Mouse (Mus musculus) stomach, embryonic 14.5 days (tissue): ENCODE data around the gene Plcd3. TPM values are rescaled to one million over a fixed set of nuclear protein-coding genes. Genes with fewer than 3 reads are reported as not detected.

Experiments used
- ATAC-seq: fragments of 200-750 bp; cut with Nextera tagmentation; 2 replicates; pipeline ENCODE4 v1.8.0; 2017; ENCODE audit warnings: low read depth, moderate TSS enrichment; ENCODE audit not compliant: insufficient number of reproducible peaks, insufficient read depth, low FRiP score
- H3K27ac ChIP-seq: fragments of 300-500 bp; sonication (generic); 2 replicates; pipeline ENCODE4 v1.5.1; 2014; ENCODE audit warnings: mild to moderate bottlenecking, low read length, moderate library complexity, mixed read lengths
- H3K27me3 ChIP-seq: fragments of 300-500 bp; sonication (generic); 2 replicates; pipeline ENCODE4 v1.6.1; 2014; ENCODE audit warnings: low read length, control low read depth, mixed read lengths; ENCODE audit not compliant: control insufficient read depth, insufficient read depth
- H3K36me3 ChIP-seq: fragments of 300-500 bp; sonication (generic); 2 replicates; pipeline ENCODE4 v1.6.1; 2014; ENCODE audit warnings: mild to moderate bottlenecking, control low read depth, low read length, moderate library complexity, mixed read lengths; ENCODE audit not compliant: control insufficient read depth, insufficient read depth
- H3K4me1 ChIP-seq: fragments of 300-500 bp; sonication (generic); 2 replicates; pipeline ENCODE4 v1.6.1; 2014; ENCODE audit warnings: low read length, control low read depth, mixed read lengths; ENCODE audit not compliant: control insufficient read depth, insufficient read depth
- H3K4me2 ChIP-seq: fragments of 300-500 bp; sonication (generic); replicated peaks from 2 replicates; pipeline ENCODE4 v1.6.1; 2014; ENCODE audit warnings: low read depth, low read length, control low read depth
- H3K4me3 ChIP-seq: fragments of 300-500 bp; sonication (generic); 2 replicates; pipeline ENCODE4 v1.5.1; 2014; ENCODE audit warnings: low read depth, low read length, control low read depth
- H3K9ac ChIP-seq: fragments of 300-500 bp; sonication (generic); replicated peaks from 2 replicates; pipeline ENCODE4 v1.6.1; 2014; ENCODE audit warnings: low read depth, mild to moderate bottlenecking, control low read depth, low read length, moderate library complexity, mixed read lengths
- H3K9me3 ChIP-seq: fragments of 300-500 bp; sonication (generic); 2 replicates; pipeline ENCODE4 v1.6.1; 2016; ENCODE audit warnings: low read depth, low read length, control low read depth; ENCODE audit not compliant: control insufficient read depth
- WGBS: fragments of 180-500 bp; shearing (Covaris S2); extraction: QIAGEN DNeasy Blood & Tissue Kit; methylation state at CpG from one replicate; pipeline ENCODE4 v1.1.7; 2014; 5-methylcytosine and 5-hydroxymethylcytosine counted together
- polyA plus RNA-seq: library from polyadenylated mRNA; unstranded; fragments of >200 nt; fragmentation: Nextera tagmentation; extraction: Ambion mirVana; gene quantifications from 2 replicates; pipeline ENCODE4 v1.2.1, GENCODE M21; 2014

The Plcd3 gene
- polyA plus RNA-seq, 1 experiment from 2014 or later, result 2.5 TPM

GRCm38 (mm10) chr11:103131701-103132575 lies 30.5 kb upstream of the Plcd3 start, which contains the start of gene Hexim2:
Hexim2 (plus strand) TSS chr11:103132429.
- peaks cover 19% of the 10 kb centered on the region for H3K4me1 ChIP-seq
- H3K9ac ChIP-seq, result peak within 1 kb of the TSS; percentile 100
- H3K27me3 ChIP-seq, result no peaks in the 10 kb centered on the region
- no peaks in the 10 kb centered on the region for H3K9me3 ChIP-seq
- no peaks in the 10 kb centered on the region for H3K36me3 ChIP-seq
- H3K4me3 ChIP-seq, result peak within 1 kb of the TSS; percentile 95
- peak within 1 kb of the TSS; percentile 69 for H3K4me2 ChIP-seq
- peak within 1 kb of the TSS; percentile 99 for H3K27ac ChIP-seq
- peak; percentile 21; the same call in 1 of the 2 replicates for ATAC-seq
- under 1% methylated on average over 39 of the region's 39 CpGs for WGBS

- Histone ChIP-seq H3K4me1 (peaks cover 9% of the 10 kb centered on the region), H3K36me3 (no peaks in the 10 kb centered on the region), H3K4me3 (no peak overlapping the region), H3K27me3 (no peaks in the 10 kb centered on the region), H3K9ac (no peak overlapping the region), H3K27ac (no peak overlapping the region), H3K9me3 (no peaks in the 10 kb centered on the region), H3K4me2 (no peak overlapping the region)
- 26% methylated on average over 5 of the region's 5 CpGs for WGBS
- ATAC-seq, result no peak
These were observed 18.9 kb upstream of the Plcd3 start for GRCm38 (mm10) chr11:103120315-103120714.

GRCm38 (mm10) chr11:103119609-103120008 lies 18.2 kb upstream of the Plcd3 start:
- Histone ChIP-seq H3K27ac (no peak overlapping the region), H3K36me3 (no peaks in the 10 kb centered on the region), H3K9ac (no peak overlapping the region), H3K4me3 (no peak overlapping the region), H3K9me3 (no peaks in the 10 kb centered on the region), H3K4me2 (no peak overlapping the region), H3K27me3 (no peaks in the 10 kb centered on the region), H3K4me1 (peaks cover 11% of the 10 kb centered on the region)
- ATAC-seq, result no peak
- WGBS, result 50% methylated on average over 5 of the region's 5 CpGs

GRCm38 (mm10) chr11:103118866-103119265 lies 17.4 kb upstream of the Plcd3 start:
- Histone ChIP-seq H3K27me3 (no peaks in the 10 kb centered on the region), H3K4me3 (peak overlapping the region; percentile 75; the same call in 1 of the 2 replicates), H3K36me3 (no peaks in the 10 kb centered on the region), H3K4me2 (peak overlapping the region; percentile 77), H3K4me1 (peaks cover 14% of the 10 kb centered on the region), H3K27ac (no peak overlapping the region), H3K9me3 (no peaks in the 10 kb centered on the region), H3K9ac (no peak overlapping the region)
- 67% methylated on average over 2 of the region's 2 CpGs for WGBS
- no peak for ATAC-seq

- peak overlapping the region; percentile 87; the same call in 1 of the 2 replicates for H3K27ac ChIP-seq
- H3K4me2 ChIP-seq, result peak overlapping the region; percentile 77
- H3K9me3 ChIP-seq, result no peaks in the 10 kb centered on the region
- peak overlapping the region; percentile 75 for H3K4me3 ChIP-seq
- peak overlapping the region; percentile 64 for H3K9ac ChIP-seq
- WGBS, result under 1% methylated on average over 38 of the region's 38 CpGs
- no peaks in the 10 kb centered on the region for H3K27me3 ChIP-seq
- H3K4me1 ChIP-seq, result peaks cover 20% of the 10 kb centered on the region
- ATAC-seq, result no peak
- H3K36me3 ChIP-seq, result no peaks in the 10 kb centered on the region
These were observed 16.1 kb upstream of the Plcd3 start for GRCm38 (mm10) chr11:103117591-103118009.

- Histone ChIP-seq H3K36me3 (no peaks in the 10 kb centered on the region), H3K4me2 (peak overlapping the region; percentile 77), H3K4me3 (peak overlapping the region; percentile 75), H3K9ac (peak overlapping the region; percentile 64), H3K4me1 (peaks cover 25% of the 10 kb centered on the region), H3K27ac (peak overlapping the region; percentile 87), H3K27me3 (no peaks in the 10 kb centered on the region), H3K9me3 (no peaks in the 10 kb centered on the region)
- WGBS, result under 1% methylated on average over 35 of the region's 35 CpGs
- 0 out of 2 replicates have a peak, but pooled peaks have one; percentile 30 for ATAC-seq
These were observed 15.6 kb upstream of the Plcd3 start for GRCm38 (mm10) chr11:103116959-103117590.

GRCm38 (mm10) chr11:103116008-103116818 lies 14.8 kb upstream of the Plcd3 start, which contains the start of gene Hexim1:
Hexim1 (plus strand) TSS chr11:103116231.
- Histone ChIP-seq H3K27ac (peak within 1 kb of the TSS; percentile 91), H3K27me3 (no peaks in the 10 kb centered on the region), H3K4me3 (peak within 1 kb of the TSS; percentile 75), H3K4me2 (peak within 1 kb of the TSS; percentile 77), H3K4me1 (peaks cover 30% of the 10 kb centered on the region), H3K9me3 (no peaks in the 10 kb centered on the region), H3K9ac (peak within 1 kb of the TSS; percentile 75), H3K36me3 (no peaks in the 10 kb centered on the region)
- under 1% methylated on average over 52 of the region's 53 CpGs for WGBS
- peak; percentile 95 for ATAC-seq
